In the genomic region with DNA sequence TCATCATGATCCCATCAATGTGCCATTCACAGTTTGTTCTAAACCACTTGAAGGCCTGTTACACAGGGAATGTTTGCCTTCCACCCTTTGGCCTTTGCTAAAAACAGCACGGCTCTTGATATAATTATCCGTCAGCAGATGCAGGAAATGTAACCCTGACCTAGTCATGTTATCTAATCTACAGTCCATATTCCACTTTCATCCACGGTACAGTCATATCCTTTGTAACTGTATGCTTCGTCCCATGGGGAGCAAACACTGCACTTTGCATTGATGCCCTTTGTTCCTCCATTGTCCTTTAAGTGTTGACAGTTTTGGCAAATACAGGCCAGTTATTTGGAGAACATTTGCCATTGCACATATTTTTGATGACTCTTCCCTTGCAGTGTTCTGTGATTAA, we compare ENCODE assay signal across 1 mouse cellular context.
TF ChIP-seq lines count a peak whose summit lies in the region.

No protein-coding gene starts in this region.

TF ChIP-seq in C2C12, 6 proteins besides CTCF, POLR2A, EP300 and RAD21:
- TF ChIP-seq MYOD1 (IDR thresholded peaks at IDR 0.05; ENCODE audit: control insufficient read depth, insufficient read length, low read depth) (peak; percentile 48), MAX (IDR thresholded peaks at IDR 0.05) (no peak)
